Mouse (Mus musculus): ENCODE results near the gene Ung. TPM values are rescaled to one million over a fixed set of nuclear protein-coding genes. Genes with fewer than 3 reads are reported as not detected.

The Ung gene
- total RNA-seq, 2 experiments from 2014 or later: 3.4 to 3.5 TPM

DNA sequence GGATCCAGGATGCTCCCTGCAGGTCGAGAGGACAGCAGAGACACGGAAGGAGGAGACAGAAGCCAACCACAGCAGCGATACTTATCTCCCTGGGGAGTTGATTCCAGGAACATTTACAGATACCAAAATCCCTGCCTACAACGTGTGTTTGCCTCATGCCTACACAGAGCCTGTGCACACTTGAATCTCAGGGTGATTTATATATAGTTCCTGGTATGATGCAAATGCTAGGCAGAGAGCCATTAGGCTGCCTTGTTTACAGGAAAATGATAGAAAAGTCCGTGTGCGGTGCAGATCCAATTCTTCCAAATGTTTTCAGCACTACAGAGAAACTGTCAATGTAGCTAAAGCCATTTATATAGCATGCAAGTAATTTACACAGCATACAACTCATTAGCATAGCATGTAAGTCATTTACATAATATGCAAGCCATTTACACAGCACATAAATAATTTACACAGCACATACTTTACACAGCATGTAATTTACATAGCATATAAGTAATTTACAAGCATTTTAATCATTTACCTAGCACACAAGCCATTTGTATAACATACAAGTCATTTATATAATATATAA lies 33.0 kb downstream of the Ung start:
- no peak for DNase-seq (ENCODE audit: extremely low spot score in 1 of 2, low spot score in 1 of 2)

DNA sequence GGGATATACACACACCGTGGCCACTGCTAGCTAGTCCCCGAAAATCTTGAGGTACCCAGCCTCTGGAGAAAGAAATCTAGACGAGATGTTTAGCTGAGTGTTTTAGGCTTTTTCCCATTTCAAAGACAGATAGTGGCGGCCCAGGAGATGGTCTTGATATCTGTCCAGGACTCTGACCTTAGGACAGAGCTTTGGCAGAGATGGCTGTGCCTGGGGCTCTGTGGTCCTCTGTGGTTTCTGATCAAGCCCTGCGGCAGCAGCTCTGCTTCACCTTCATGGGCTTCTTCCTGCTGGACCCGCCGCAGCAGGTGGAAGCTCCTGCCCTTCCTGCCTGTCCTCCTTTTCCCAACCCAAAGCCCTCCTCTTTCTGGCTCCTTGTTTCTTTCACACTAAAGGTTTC lies 40.2 kb downstream of the Ung start:
- DNase-seq (ENCODE audit: extremely low spot score in 1 of 2, low spot score in 1 of 2): no peak

DNA sequence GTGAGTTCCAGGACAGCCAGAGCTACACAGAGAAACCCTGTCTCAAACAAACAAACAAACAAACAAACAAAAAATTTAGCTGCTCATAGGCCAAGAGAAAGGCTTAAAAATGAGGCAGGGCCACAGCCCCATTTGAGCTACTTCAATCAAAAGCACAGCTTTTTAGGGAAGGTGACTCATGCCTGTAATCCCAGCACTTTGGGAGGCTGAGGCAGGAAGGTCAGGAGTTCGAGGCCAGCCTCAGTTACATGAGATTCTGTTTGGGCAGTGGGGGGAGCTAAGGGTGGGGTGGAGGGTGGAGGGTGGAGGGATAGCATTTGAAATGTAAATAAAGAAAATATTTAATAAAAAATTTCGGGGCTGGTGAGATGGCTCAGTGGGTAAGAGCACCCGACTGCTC lies 42.8 kb downstream of the Ung start:
- DNase-seq (ENCODE audit: extremely low spot score in 1 of 2, low spot score in 1 of 2): no peak

DNA sequence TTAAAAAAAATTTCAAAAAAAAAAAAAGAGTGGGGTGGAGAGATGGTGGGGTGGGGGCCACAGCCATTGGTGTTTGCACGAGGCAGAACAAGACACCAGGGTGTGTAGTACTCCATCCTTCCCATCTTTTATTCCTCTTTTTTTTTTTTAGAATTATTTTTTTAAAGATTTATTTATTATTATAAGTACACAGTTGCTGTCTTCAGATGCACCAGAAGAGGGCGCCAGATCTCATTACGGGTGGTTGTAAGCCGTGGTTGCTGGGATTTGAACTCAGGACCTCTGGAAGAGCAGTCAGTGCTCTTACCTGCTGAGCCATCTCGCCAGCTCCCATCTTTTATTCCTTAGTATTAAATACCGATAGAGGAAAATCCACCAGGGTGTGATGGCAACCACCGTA lies 43.3 kb downstream of the Ung start:
- DNase-seq (ENCODE audit: extremely low spot score in 1 of 2, low spot score in 1 of 2): no peak

DNA sequence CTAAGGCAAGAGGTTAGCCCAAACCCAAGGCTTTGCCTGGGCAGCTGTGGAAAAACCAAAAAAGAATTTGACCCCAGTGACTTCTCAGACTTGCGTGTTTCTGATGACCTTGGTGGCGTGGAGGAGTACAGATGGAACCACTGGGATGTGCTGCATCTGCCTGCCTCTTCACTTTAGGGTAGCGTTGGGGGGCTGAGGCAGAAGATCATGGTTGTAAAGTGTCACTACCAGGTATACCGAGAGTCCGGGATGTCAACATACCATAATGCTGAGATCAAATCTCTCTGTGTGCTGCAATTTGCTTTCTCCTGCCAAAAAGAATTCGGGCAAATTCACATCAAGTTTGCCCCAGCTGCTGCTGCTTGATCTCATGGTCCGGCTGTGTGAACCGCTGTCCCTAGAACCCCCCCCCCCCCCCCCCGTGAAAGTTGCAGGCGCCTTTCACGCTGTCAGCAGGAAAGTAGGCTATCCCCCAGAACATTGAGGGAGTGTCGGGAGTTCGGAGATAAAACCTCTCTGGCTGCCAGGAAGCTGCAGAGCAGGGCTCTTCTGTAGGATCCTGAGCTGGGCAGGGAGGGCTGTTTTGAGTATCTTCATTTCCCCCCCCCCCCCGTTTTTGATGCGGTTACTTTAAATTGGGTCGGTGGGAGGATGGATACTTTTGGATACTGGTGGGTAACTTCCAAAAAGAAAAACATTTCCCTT lies 43.8 kb downstream of the Ung start:
- DNase-seq (ENCODE audit: extremely low spot score in 1 of 2, low spot score in 1 of 2): no peak

DNA sequence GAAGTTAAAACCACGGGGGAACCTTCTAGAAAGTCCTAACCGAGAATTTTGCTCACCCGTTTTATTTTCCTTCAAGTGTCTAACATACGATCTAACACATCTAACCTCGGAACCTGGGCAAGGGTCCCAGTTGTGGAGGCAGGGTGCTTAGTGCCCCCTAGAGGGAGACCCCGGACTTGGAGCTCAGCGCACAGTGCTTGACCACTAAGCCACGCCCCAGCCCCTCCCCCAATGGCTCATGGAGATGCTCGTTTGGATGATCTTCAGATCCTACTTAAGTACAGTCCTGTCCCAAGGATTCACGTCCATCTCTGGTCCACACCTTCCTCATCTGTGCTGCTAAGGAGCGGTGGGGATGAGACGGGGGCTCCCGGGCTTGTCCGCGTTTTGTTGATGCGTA lies 44.5 kb downstream of the Ung start:
- peak in 1 of 2 experiments; percentile 27 for DNase-seq (ENCODE audit: extremely low spot score in 1 of 2, low spot score in 1 of 2)

DNA sequence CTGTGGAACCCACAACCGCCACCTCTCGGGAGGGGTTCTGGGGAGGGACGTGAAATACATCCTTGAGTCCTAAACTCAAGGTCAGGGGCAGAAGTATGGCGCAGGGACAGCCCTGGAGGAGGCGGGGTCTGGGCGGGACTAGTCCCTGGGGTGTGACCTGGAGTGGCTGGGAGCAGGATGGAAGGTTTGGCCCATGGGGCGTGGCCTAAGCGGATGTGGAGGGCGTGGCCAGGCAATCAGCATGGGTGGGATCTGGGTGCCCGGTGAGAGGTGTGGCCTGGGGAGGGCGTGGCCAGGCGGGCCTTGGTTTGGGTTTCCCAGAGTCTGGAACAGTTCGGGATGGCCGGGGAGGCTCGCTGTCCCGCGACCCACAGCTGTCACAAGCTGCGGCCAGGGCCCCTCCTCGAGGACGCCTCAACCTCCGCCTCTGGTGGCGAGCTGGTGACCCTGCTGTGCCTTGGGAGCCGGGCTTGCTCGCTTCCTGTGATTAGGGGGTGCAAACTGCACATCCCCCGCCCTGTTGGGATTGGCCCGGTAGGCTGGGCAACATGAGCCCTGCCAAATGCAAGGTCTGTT lies 45.5 kb downstream of the Ung start:
- peak; percentile 27 to 45 for DNase-seq (ENCODE audit: extremely low spot score in 1 of 2, low spot score in 1 of 2)

DNA sequence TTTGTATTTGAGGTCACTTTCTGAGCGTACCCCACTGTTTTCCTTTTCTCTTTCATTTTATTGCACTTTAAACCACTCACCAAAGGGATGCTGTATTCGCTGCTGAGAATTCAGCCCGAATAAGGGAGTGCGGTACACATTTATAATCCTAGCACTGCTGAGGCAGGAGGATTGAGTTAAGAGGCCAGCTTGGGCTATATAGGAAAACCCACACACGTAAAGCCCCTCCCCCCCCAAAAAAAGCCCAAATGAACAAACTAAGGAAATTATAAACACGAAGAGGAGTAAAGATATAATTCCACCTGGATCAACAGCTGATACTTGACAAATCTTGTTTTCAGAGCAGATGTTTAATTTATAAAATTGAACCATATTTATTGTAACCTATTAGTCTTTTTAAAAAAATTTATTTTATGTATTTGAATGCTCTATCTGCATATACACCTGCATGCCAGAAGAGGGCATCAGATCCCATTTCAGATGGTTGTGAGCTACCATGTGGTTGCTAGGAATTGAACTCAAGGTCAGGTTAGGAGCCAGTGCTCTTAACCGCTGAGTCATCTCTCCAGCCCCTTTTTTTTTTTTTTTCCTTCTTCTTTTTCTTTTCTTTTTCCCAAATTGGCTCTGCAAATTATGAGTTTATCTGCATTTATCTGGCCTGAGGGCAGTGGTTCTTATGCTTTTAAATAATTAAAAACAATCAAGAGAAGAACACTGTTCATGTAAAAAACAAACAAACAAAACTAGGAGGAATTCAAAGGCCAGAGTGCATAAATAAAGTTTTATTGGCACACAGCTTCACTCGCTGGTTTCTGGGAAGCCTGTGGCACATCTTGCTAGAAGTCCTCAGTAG lies 46.6 kb downstream of the Ung start:
- no peak for DNase-seq (ENCODE audit: extremely low spot score in 1 of 2, low spot score in 1 of 2)

DNA sequence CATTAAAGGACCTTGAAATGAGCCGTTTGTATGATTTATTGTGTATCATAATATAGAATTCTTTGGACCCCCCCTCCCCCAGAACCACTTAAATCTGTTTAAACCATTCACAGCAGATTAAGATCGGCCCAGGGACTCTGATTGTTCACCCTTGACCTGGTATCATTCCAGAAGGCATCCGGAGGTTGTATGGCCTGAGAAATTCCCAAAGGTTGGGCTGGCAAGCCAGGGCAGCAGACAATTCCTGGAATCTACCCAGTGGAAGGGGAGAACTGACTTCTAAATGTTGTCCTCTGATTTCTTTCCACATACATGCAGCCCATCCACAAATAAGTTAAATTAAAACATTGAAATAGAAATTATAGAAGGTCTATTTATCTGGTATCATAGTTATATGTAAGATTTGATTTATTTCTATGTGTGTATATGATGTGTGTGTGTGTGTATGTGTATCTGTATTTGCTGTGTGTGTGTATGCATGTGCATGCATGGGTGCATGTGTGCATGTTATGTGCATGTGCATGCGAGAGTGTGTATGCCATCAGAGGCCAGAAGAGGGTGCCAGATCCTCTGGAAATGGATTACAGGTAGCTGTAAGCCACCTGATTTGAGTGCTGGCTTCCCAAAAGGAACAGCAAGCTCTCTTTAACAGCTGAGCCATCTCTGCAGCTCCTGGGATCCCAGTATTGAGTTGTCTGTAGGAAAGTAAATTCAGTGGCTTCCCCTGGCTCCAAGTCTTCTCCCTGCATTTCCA lies 48.0 kb downstream of the Ung start:
- DNase-seq (ENCODE audit: extremely low spot score in 1 of 2, low spot score in 1 of 2): no peak

DNA sequence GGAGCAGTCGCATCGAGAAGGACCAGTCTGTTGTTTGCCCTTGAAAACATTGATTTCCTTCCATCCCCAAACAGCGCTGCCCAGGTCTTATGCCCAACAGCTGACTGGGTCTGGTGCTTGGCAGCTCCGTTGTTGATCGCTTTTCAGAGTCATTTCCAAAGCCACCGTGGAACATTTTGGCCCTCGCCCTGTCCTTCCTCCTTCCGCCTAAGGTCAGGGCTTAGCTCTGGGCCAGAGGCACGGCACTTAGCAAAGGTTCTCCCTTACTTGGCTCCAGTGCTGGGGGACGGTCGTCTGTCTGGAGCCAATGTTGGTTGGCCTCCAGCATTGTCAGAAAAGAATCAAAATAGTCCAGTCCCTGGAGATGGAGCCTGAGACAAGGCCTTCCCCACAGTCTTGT lies 49.4 kb downstream of the Ung start:
- DNase-seq (ENCODE audit: extremely low spot score in 1 of 2, low spot score in 1 of 2): no peak

DNA sequence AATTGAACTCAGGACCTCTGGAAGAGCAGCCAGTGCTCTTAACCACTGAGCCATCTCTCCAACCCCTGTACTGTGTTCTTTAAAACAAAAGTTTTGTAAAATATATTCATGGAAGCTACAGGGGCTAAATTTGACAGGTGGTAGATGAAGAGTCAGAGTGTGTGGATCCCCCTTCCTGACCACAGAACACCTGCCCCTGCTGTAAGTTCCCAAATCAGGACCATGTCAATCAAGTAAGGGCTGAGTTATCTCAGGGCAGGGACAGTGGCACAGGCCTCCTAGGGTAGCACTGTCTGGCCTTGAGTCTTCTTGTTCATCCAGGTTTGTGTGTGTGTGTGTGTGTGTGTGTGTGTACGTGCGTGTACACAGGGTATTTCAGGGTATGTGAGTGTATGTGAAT lies 53.3 kb downstream of the Ung start:
- DNase-seq (ENCODE audit: extremely low spot score in 1 of 2, low spot score in 1 of 2): no peak

DNA sequence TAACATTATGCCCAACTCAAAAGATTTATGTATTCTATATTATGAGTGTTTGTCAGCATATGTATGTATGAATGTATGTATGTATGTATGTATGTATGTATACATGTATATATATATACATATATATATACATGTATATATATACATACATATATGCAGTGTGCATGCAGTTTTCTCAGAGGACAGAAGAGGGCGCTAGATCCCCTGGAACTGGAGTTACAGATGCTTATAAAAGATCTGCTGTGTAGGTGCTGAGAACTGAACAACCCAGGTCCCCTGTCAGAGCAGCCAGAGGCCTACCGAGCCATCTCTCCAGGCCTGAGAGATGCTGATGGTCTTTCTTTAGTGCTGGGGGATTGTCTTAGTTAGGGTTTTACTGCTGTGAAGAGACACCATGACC lies 56.9 kb downstream of the Ung start:
- no peak for DNase-seq (ENCODE audit: extremely low spot score in 1 of 2, low spot score in 1 of 2)

Other genes with a start within 250 kb of the Ung start
- 10 to 100 TPM; 82.7 to 91.6 TPM for gene Coro1c, start 221.6 kb upstream of the Ung start, total RNA-seq (2021)
- 10 to 100 TPM; 22.9 to 27.6 TPM for gene Ssh1, start 136.5 kb upstream of the Ung start, total RNA-seq (2021)
- gene Dao, start 126.7 kb upstream of the Ung start, total RNA-seq (2021): not detected
- 10 to 100 TPM; 35.5 to 40.0 TPM for gene Usp30, start 64.9 kb upstream of the Ung start, total RNA-seq (2021)
- 100 to 1,000 TPM; 169 to 187 TPM for gene Svop, start 38.8 kb upstream of the Ung start, total RNA-seq (2021)
- 1 to 10 TPM; 3.8 to 4.2 TPM for gene Alkbh2, start 2.2 kb upstream of the Ung start, total RNA-seq (2021)
- 1 to 10 TPM; 6.1 to 6.5 TPM for gene Acacb, start 16.1 kb downstream of the Ung start, total RNA-seq (2021)
- not detected for gene Foxn4, start 143.4 kb downstream of the Ung start, total RNA-seq (2021)
- gene Myo1h, start 158.8 kb downstream of the Ung start, total RNA-seq (2021): 1 to 10 TPM; 2.4 to 2.7 TPM

Data from layer of hippocampus, postnatal 25 days (tissue).